Mouse (Mus musculus) kidney, postnatal 0 days (tissue): ENCODE measurements at regions not wholly inside any gene's neighbourhood (a gene's known extent, or its start where the extent isn't known, plus 50 kb on each side); places are given as distances from the start of the nearest gene placed in this dataset.

Experiments used
- ATAC-seq: fragments of 200-750 bp; cut with Nextera tagmentation; replicated peaks from 2 replicates; pipeline ENCODE4 v1.8.0; 2017; ENCODE audit warnings: low read depth, moderate number of reproducible peaks, moderate TSS enrichment, moderate library complexity; ENCODE audit not compliant: low FRiP score
- DNase-seq: peaks from one replicate; pipeline ENCODE4 v3.0.0-alpha.2; 2016; ENCODE audit warnings: low spot score
- H3K27ac ChIP-seq: fragments of 300-500 bp; sonication (generic); 2 replicates; pipeline ENCODE4 v1.5.1; 2014; ENCODE audit warnings: mild to moderate bottlenecking
- H3K27me3 ChIP-seq: fragments of 300-500 bp; sonication (generic); 2 replicates; pipeline ENCODE4 v1.6.1; 2014; ENCODE audit warnings: low read length, mixed read lengths; ENCODE audit not compliant: insufficient read depth
- H3K36me3 ChIP-seq: fragments of 300-500 bp; sonication (generic); 2 replicates; pipeline ENCODE4 v1.6.1; 2014; ENCODE audit warnings: low read length, mixed read lengths; ENCODE audit not compliant: insufficient read depth
- H3K4me1 ChIP-seq: fragments of 300-500 bp; sonication (generic); replicated peaks from 2 replicates; pipeline ENCODE4 v1.6.1; 2014; ENCODE audit warnings: antibody characterized with exemption, low read length, mixed read lengths; ENCODE audit not compliant: insufficient read depth
- H3K4me2 ChIP-seq: fragments of 300-500 bp; sonication (generic); 2 replicates; pipeline ENCODE4 v1.6.1; 2014; ENCODE audit warnings: mild to moderate bottlenecking, low read length, moderate library complexity, mixed read lengths
- H3K4me3 ChIP-seq: fragments of 300-500 bp; sonication (generic); replicated peaks from 2 replicates; pipeline ENCODE4 v1.5.1; 2014; ENCODE audit warnings: low read depth, low read length
- H3K9ac ChIP-seq: fragments of 300-500 bp; sonication (generic); 2 replicates; pipeline ENCODE4 v1.6.1; 2014; ENCODE audit warnings: low read depth, low read length
- H3K9me3 ChIP-seq: fragments of 300-500 bp; sonication (generic); replicated peaks from 2 replicates; pipeline ENCODE4 v1.6.1; 2016; ENCODE audit warnings: low read length, inconsistent platforms, mixed read lengths
- CTCF ChIP-seq: IDR thresholded peaks from 2 replicates; pipeline ENCODE4 v1.5.1; 2016; ENCODE audit warnings: antibody characterized with exemption, low read depth, mild to moderate bottlenecking, moderate library complexity
- WGBS: fragments of 180-500 bp; shearing (Covaris S2); extraction: QIAGEN DNeasy Blood & Tissue Kit; methylation state at CpG from one replicate; pipeline ENCODE4 v1.1.7; 2014; 5-methylcytosine and 5-hydroxymethylcytosine counted together

- Histone ChIP-seq H3K4me2 (no peak overlapping the region), H3K27ac (no peak overlapping the region), H3K9me3 (no peaks in the 10 kb centered on the region), H3K4me3 (no peak overlapping the region), H3K27me3 (no peaks in the 10 kb centered on the region), H3K9ac (no peak overlapping the region), H3K4me1 (no peaks in the 10 kb centered on the region), H3K36me3 (no peaks in the 10 kb centered on the region)
- TF ChIP-seq CTCF, result no peak
- DNase-seq (no peak), ATAC-seq (no peak)
- 60% methylated on average over 23 of the region's 23 CpGs for WGBS
These were observed 598.6 kb upstream of the Gm10131 start for GRCm38 (mm10) chr8:34709911-34710733.

- Histone ChIP-seq H3K4me3 (no peak overlapping the region), H3K27me3 (no peaks in the 10 kb centered on the region), H3K36me3 (no peaks in the 10 kb centered on the region), H3K4me1 (no peaks in the 10 kb centered on the region), H3K9me3 (no peaks in the 10 kb centered on the region), H3K9ac (no peak overlapping the region), H3K4me2 (no peak overlapping the region), H3K27ac (no peak overlapping the region)
- no peak for TF ChIP-seq CTCF
- WGBS, result 79% methylated on average over 11 of the region's 11 CpGs
- no peak for ATAC-seq
- no peak for DNase-seq
These were observed 597.8 kb upstream of the Gm10131 start for GRCm38 (mm10) chr8:34709316-34709715.

GRCm38 (mm10) chr8:34703351-34703750, 591.8 kb upstream of the Gm10131 start:
- WGBS, result 48% methylated on average over 8 of the region's 8 CpGs

GRCm38 (mm10) chr8:34702806-34703205, 591.3 kb upstream of the Gm10131 start:
- Histone ChIP-seq H3K27ac (no peak overlapping the region), H3K4me2 (no peak overlapping the region), H3K36me3 (no peaks in the 10 kb centered on the region), H3K9ac (no peak overlapping the region), H3K4me1 (no peaks in the 10 kb centered on the region), H3K4me3 (no peak overlapping the region), H3K27me3 (no peaks in the 10 kb centered on the region), H3K9me3 (no peaks in the 10 kb centered on the region)
- DNase-seq (no peak), ATAC-seq (no peak)
- no peak for TF ChIP-seq CTCF
- 100% methylated on average over 2 of the region's 2 CpGs for WGBS

More at GRCm38 (mm10) chr8:34703351-34703750, 591.8 kb upstream of the Gm10131 start:
- no peak overlapping the region for H3K4me3 ChIP-seq
- H3K9me3 ChIP-seq, result no peaks in the 10 kb centered on the region
- H3K4me2 ChIP-seq, result no peak overlapping the region
- H3K27ac ChIP-seq, result no peak overlapping the region
- TF ChIP-seq CTCF, result no peak
- H3K4me1 ChIP-seq, result no peaks in the 10 kb centered on the region
- DNase-seq, result no peak
- ATAC-seq, result no peak
- H3K9ac ChIP-seq, result no peak overlapping the region
- no peaks in the 10 kb centered on the region for H3K36me3 ChIP-seq
- H3K27me3 ChIP-seq, result no peaks in the 10 kb centered on the region

GRCm38 (mm10) chr8:34699015-34699414, 587.5 kb upstream of the Gm10131 start:
- Histone ChIP-seq H3K4me2 (no peak overlapping the region), H3K4me1 (no peaks in the 10 kb centered on the region), H3K9me3 (no peaks in the 10 kb centered on the region), H3K4me3 (no peak overlapping the region), H3K9ac (no peak overlapping the region), H3K27me3 (no peaks in the 10 kb centered on the region), H3K27ac (no peak overlapping the region), H3K36me3 (no peaks in the 10 kb centered on the region)
- TF ChIP-seq CTCF, result no peak
- DNase-seq, result no peak
- ATAC-seq, result no peak
- WGBS, result 59% methylated on average over 4 of the region's 4 CpGs

- H3K36me3 ChIP-seq, result no peaks in the 10 kb centered on the region
- no peak overlapping the region for H3K27ac ChIP-seq
- no peak for TF ChIP-seq CTCF
- WGBS, result 77% methylated on average over 12 of the region's 12 CpGs
- no peaks in the 10 kb centered on the region for H3K4me1 ChIP-seq
- no peaks in the 10 kb centered on the region for H3K9me3 ChIP-seq
- no peak overlapping the region for H3K4me3 ChIP-seq
- no peaks in the 10 kb centered on the region for H3K27me3 ChIP-seq
- DNase-seq (no peak), ATAC-seq (no peak)
- no peak overlapping the region for H3K4me2 ChIP-seq
- H3K9ac ChIP-seq, result no peak overlapping the region
These were observed 584.8 kb upstream of the Gm10131 start for GRCm38 (mm10) chr8:34696365-34696764.

- Histone ChIP-seq H3K27ac (no peak overlapping the region), H3K9ac (no peak overlapping the region), H3K9me3 (no peaks in the 10 kb centered on the region), H3K4me1 (0 out of 2 replicates have a peak, but pooled peaks cover 6% of the 10 kb centered on the region), H3K36me3 (no peaks in the 10 kb centered on the region), H3K27me3 (no peaks in the 10 kb centered on the region), H3K4me3 (no peak overlapping the region), H3K4me2 (no peak overlapping the region)
- ATAC-seq, result no peak
- no peak for TF ChIP-seq CTCF
- WGBS, result 70% methylated on average over 13 of the region's 13 CpGs
- no peak for DNase-seq
These were observed 581.1 kb upstream of the Gm10131 start for GRCm38 (mm10) chr8:34692606-34693005.
